24 mouse cellular contexts compared by ENCODE assay signal in the genomic region with DNA sequence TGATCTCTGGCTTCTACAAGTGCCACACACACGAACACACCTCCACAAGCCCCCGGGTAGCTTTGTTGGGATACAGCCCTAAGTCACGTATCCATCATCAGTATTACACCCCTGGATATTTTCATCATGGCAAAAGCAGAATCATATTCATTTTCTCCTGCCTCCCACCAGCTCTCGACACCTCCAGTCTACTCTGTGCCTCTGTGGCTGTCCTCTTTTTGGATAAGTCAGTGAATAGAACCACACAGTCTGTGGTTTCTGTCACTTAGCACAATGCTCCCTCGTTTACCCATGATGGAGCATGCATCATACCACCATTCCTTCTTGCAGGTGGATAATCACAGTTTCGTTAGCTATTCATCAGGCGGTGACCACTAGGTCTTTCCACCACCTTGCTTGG.
"Had no signal": no experiment of that assay in that cellular context is flagged by ENCODE, and none has a peak within 500 bp of the region (broad histone marks: within the 10 kb centered on the region; RNA-seq: fewer than 3 reads in every experiment).

No protein-coding gene starts in this region.

- H3K4me2 ChIP-seq: heart, embryonic 11.5 days; hindbrain, embryonic 12.5 days; hindbrain, embryonic 14.5 days; intestine, embryonic 15.5 days; limb, embryonic 12.5 days; liver, embryonic 11.5 days; liver, embryonic 13.5 days; liver, embryonic 15.5 days had no signal

- H3K36me3 ChIP-seq: intestine, embryonic 15.5 days; liver, embryonic 13.5 days; liver, embryonic 15.5 days had no signal

- H3K9me3 ChIP-seq: hindbrain, embryonic 10.5 days; hindbrain, embryonic 12.5 days; intestine, embryonic 15.5 days; limb, embryonic 10.5 days; limb, embryonic 12.5 days; liver, embryonic 13.5 days; liver, embryonic 15.5 days had no signal

- H3K4me1 ChIP-seq: limb, embryonic 10.5 days; limb, embryonic 12.5 days; liver, embryonic 13.5 days; liver, embryonic 15.5 days had no signal

- H3K4me3 ChIP-seq: gastrocnemius, adult 2 months; heart, adult 2 months; hindbrain, embryonic 10.5 days; hindbrain, embryonic 12.5 days; intestine, embryonic 15.5 days; limb, embryonic 10.5 days; limb, embryonic 12.5 days; liver, embryonic 13.5 days; liver, embryonic 15.5 days had no signal

- ATAC-seq: inflammation-experienced regulatory T-cells, adult 6 months; intestine, embryonic 15.5 days; intestine, postnatal 0 days had no signal

- DNase-seq: gastrocnemius, adult 2 months; gastrocnemius, postnatal 10 days; gastrocnemius, postnatal 25 days; heart, adult 2 months; heart, postnatal 10 days; heart, postnatal 4 days; kidney, adult 18-20 months; kidney, adult 8-10 months; kidney, postnatal 10 days; kidney, postnatal 25 days; kidney, postnatal 4 days; liver; liver, embryonic 13.5 days had no signal

- H3K27ac ChIP-seq: gastrocnemius, adult 2 months; heart, adult 2 months; hindbrain, embryonic 10.5 days; hindbrain, embryonic 12.5 days; hindbrain, embryonic 14.5 days; intestine, embryonic 15.5 days; limb, embryonic 10.5 days; limb, embryonic 12.5 days; liver, embryonic 13.5 days; liver, embryonic 15.5 days had no signal

- H3K27me3 ChIP-seq: hindbrain, embryonic 12.5 days; intestine, embryonic 15.5 days; limb, embryonic 12.5 days; liver, embryonic 13.5 days; liver, embryonic 15.5 days had no signal

- H3K9ac ChIP-seq: hindbrain, embryonic 12.5 days; hindbrain, embryonic 14.5 days; intestine, embryonic 15.5 days; limb, embryonic 12.5 days; liver, embryonic 13.5 days; liver, embryonic 15.5 days had no signal
